ENCODE assay signal across 22 mouse cellular contexts in the genomic region with DNA sequence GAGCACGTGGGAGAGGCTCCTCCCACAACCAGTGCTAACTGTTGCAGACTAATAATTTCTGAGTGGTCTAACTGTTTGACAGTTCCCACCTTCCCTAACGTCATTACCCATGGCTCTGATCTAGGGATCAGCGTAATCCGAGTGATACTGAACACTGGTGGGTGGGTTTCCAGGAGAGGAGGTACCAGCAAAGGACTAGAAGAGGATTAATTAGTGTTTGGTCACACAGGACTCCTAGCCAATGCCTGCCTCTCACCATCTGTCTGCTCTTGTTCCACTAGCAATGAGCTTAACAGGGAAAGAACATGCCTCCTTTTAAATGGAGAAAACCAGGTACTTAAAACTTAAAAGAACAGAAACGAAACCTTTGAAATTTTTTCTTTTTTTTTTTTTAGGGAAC. TPM values are rescaled to one million over a fixed set of nuclear protein-coding genes. Genes with fewer than 3 reads are reported as not detected.
DNase-seq lines count a peak whose midpoint lies in the region; ATAC-seq lines count a peak whose summit lies in the region.
"Had no signal": no experiment of that assay in that cellular context is flagged by ENCODE, and none has a peak within 500 bp of the region (broad histone marks: within the 10 kb centered on the region; RNA-seq: fewer than 3 reads in every experiment).

No protein-coding gene starts in this region.

- H3K36me3 ChIP-seq in hindbrain, embryonic 14.5 days (replicated peaks; ENCODE audit: control insufficient read depth, insufficient read depth), result peaks cover 27% of the 10 kb centered on the region
- peaks cover 57% of the 10 kb centered on the region for H3K36me3 ChIP-seq in hindbrain, embryonic 10.5 days

- 73% methylated on average over 5 of the region's 5 CpGs for WGBS in hindbrain, embryonic 14.5 days
- WGBS in hindbrain, embryonic 10.5 days, result 79% methylated on average over 5 of the region's 5 CpGs

- no peaks in the 10 kb centered on the region for H3K27me3 ChIP-seq in hindbrain, embryonic 14.5 days (ENCODE audit: control insufficient read depth, insufficient read depth, low read length)
- no peaks in the 10 kb centered on the region for H3K27me3 ChIP-seq in hindbrain, embryonic 10.5 days (ENCODE audit: insufficient read depth, poor library complexity, severe bottlenecking)
- H3K27me3 ChIP-seq: embryonic facial prominence, embryonic 15.5 days; limb, embryonic 15.5 days; liver, embryonic 15.5 days; midbrain, embryonic 12.5 days; neural tube, embryonic 13.5 days had no signal

- peak overlapping the region; percentile 54 for H3K27ac ChIP-seq in hindbrain, embryonic 14.5 days
- no peak overlapping the region for H3K27ac ChIP-seq in hindbrain, embryonic 10.5 days
- H3K27ac ChIP-seq: embryonic facial prominence, embryonic 15.5 days; heart, embryonic 10.5 days; limb, embryonic 15.5 days had no signal

- no peak overlapping the region for H3K4me3 ChIP-seq in hindbrain, embryonic 14.5 days (replicated peaks; ENCODE audit: low read length)
- H3K4me3 ChIP-seq in hindbrain, embryonic 10.5 days, result no peak overlapping the region
- H3K4me3 ChIP-seq: embryonic facial prominence, embryonic 15.5 days; heart, embryonic 10.5 days; limb, embryonic 15.5 days; liver, embryonic 15.5 days; midbrain, embryonic 12.5 days; neural tube, embryonic 13.5 days had no signal

- H3K9me3 ChIP-seq in hindbrain, embryonic 14.5 days (ENCODE audit: control insufficient read depth, low read length), result no peaks in the 10 kb centered on the region
- H3K9me3 ChIP-seq in hindbrain, embryonic 10.5 days, result no peaks in the 10 kb centered on the region
- H3K9me3 ChIP-seq: embryonic facial prominence, embryonic 15.5 days; heart, embryonic 10.5 days; limb, embryonic 15.5 days; liver, embryonic 15.5 days; midbrain, embryonic 12.5 days; neural tube, embryonic 13.5 days had no signal

- DNase-seq in cerebellum, adult 11-12 months, result peak; percentile 66
- no peak for DNase-seq in cerebellum, adult 8-10 months
- no peak for DNase-seq in hindbrain, embryonic 14.5 days (ENCODE audit: low spot score)
- DNase-seq in hindbrain, embryonic 10.5 days (ENCODE audit: low spot score), result no peak
- DNase-seq in left cerebral cortex, postnatal 4 days, result peak; percentile 52
- DNase-seq in left cerebral cortex, postnatal 14 days (ENCODE audit: low spot score in 2 of 2), result no peak
- DNase-seq in spleen, postnatal 4 days (ENCODE audit: low spot score in 2 of 2), result no peak
- DNase-seq in left cerebral cortex, adult 18-20 months (ENCODE audit: low spot score in 2 of 2), result no peak
- DNase-seq: adrenal gland, adult 2 months; gastrocnemius, postnatal 36 days; kidney, adult 8-10 months; kidney, postnatal 25 days; right cerebral cortex, postnatal 14 days; spleen, adult 18-20 months; thymus, postnatal 36 days had no signal

- H3K4me2 ChIP-seq in hindbrain, embryonic 14.5 days (replicated peaks), result no peak overlapping the region
- H3K4me2 ChIP-seq: embryonic facial prominence, embryonic 15.5 days; limb, embryonic 15.5 days; liver, embryonic 15.5 days; midbrain, embryonic 12.5 days; neural tube, embryonic 13.5 days had no signal

- H3K9ac ChIP-seq in hindbrain, embryonic 14.5 days, result no peak overlapping the region
- H3K9ac ChIP-seq: embryonic facial prominence, embryonic 15.5 days; limb, embryonic 15.5 days; liver, embryonic 15.5 days; midbrain, embryonic 12.5 days; neural tube, embryonic 13.5 days had no signal

- no peak for ATAC-seq in hindbrain, embryonic 14.5 days (ENCODE audit: low FRiP score)
- ATAC-seq: lung, postnatal 0 days had no signal

- H3K4me1 ChIP-seq in hindbrain, embryonic 14.5 days (replicated peaks; ENCODE audit: control insufficient read depth, insufficient read depth, low read length), result peaks cover 10% of the 10 kb centered on the region
- peaks cover 25% of the 10 kb centered on the region for H3K4me1 ChIP-seq in hindbrain, embryonic 10.5 days (replicated peaks)

- intact Hi-C loops in left cerebral cortex, postnatal 4 days (cut with DNase I), result no loop called here
- intact Hi-C loops in left cerebral cortex, postnatal 14 days (cut with DNase I), result no loop called here

RNA-seq across cellular contexts. Expression of a gene that starts 54.8 kb away (rescaled TPM):
- polyA plus RNA-seq in hindbrain, embryonic 14.5 days (2014; fragmentation: Nextera tagmentation; extraction: Ambion mirVana), result 13.3 and 16.6 TPM in 2 replicates
- polyA plus RNA-seq in hindbrain, embryonic 10.5 days (2016; fragmentation: Nextera tagmentation; extraction: Ambion mirVana), result 25.5 and 27.7 TPM in 2 replicates
- 10 to 100 TPM; 13.4 to 13.8 TPM for total RNA-seq in left cerebral cortex, postnatal 4 days (2021)
- 10 to 100 TPM; 24.8 to 27.8 TPM for total RNA-seq in left cerebral cortex, postnatal 14 days (2021)
- total RNA-seq in left cerebral cortex, adult 18-20 months (2021), result 10 to 100 TPM; 71.7 to 73.5 TPM

Comparison
In these comparisons a context has a peak if more than half of its experiments do, and no peak if none do; other contexts are left out.
1. DNase-seq: peak in cerebellum, adult 11-12 months (single experiment) and left cerebral cortex, postnatal 4 days (single experiment); none in cerebellum, adult 8-10 months (single experiment), hindbrain, embryonic 14.5 days (single experiment), hindbrain, embryonic 10.5 days (single experiment), left cerebral cortex, postnatal 14 days (0 of 2), spleen, postnatal 4 days (0 of 2) and left cerebral cortex, adult 18-20 months (0 of 2).